Mouse (Mus musculus): ENCODE results near the gene Gm13119. TPM values are rescaled to one million over a fixed set of nuclear protein-coding genes. Genes with fewer than 3 reads are reported as not detected.

The Gm13119 gene
- not detected for polyA plus RNA-seq (2012; fragmentation: generic; extraction: Trizol)

GRCm38 (mm10) chr4:144357642-144358041, at the start of gene Gm13119:
Gene Gm13119, plus strand, starts transcription at chr4:144357942.

DNA sequence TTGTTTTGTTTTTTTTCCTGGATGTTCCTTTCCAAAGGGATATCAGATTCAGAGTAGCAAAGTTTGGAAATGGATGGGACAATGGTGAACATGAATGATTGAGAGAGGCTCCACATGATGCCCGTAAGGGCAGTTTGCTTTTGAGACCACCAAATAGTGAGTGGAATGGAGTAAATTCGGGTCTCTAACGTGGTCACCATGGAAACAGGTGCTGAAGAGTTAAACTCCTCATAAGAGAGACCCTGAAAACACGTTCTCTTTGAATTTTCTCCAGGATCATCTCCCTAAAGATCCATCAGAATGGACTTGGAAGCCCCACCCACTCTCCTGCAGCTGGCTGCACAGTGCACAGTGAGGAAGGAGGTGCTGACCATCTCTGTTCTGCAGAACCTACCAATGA, 27.8 kb upstream of the Gm13119 start, which contains the start of gene Gm13128:
Gene Gm13128 (plus strand): TSS at position 301 of the 400 bp plus-strand sequence.

GRCm38 (mm10) chr4:144377911-144378310, 20.2 kb downstream of the Gm13119 start, which contains the start of gene Pramef20:
Gene Pramef20, minus strand, starts transcription at chr4:144377933.

DNA sequence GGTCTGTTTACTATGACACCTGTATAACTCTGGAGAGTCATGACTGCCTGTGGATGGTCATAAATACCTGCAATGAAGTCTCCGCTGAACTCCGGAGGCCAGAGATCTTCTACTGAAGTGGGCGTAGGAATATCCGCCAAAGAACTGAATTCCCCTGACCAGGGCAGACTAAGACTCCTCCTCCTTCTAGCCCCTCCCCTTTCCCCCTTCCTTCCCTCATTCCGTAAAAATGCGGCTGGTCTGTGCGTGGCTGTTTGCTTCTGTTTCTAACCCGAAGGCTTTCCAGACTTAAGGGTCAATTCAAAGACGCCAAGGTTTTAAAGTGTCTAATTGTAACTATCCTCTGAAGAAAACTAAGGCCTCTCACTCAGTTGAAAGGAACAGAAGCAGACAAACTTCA, 50.5 kb downstream of the Gm13119 start, which contains the start of gene Pramef12:
Gene Pramef12 (minus strand): TSS at position 175 of the 400 bp plus-strand sequence.

Other genes with a start within 250 kb of the Gm13119 start
- gene Oog3, start 195.3 kb upstream of the Gm13119 start, polyA plus RNA-seq (2012; fragmentation: generic; extraction: Trizol): not detected
- not detected for gene Oog2, start 167.2 kb upstream of the Gm13119 start, polyA plus RNA-seq (2012; fragmentation: generic; extraction: Trizol)
- not detected for gene C87977, start 144.6 kb upstream of the Gm13119 start, polyA plus RNA-seq (2012; fragmentation: generic; extraction: Trizol)
- not detected for gene Pramel5, start 77.5 kb upstream of the Gm13119 start, polyA plus RNA-seq (2012; fragmentation: generic; extraction: Trizol)
- gene Gm13128, start 27.7 kb upstream of the Gm13119 start, polyA plus RNA-seq (2012; fragmentation: generic; extraction: Trizol): not detected
- not detected for gene Pramef20, start 20.0 kb downstream of the Gm13119 start, polyA plus RNA-seq (2012; fragmentation: generic; extraction: Trizol)
- not detected for gene Pramef12, start 50.5 kb downstream of the Gm13119 start, polyA plus RNA-seq (2012; fragmentation: generic; extraction: Trizol)
- not detected for gene 1700012P22Rik, start 80.8 kb downstream of the Gm13119 start, polyA plus RNA-seq (2012; fragmentation: generic; extraction: Trizol)
- not detected for gene Gm9944, start 95.4 kb downstream of the Gm13119 start, polyA plus RNA-seq (2012; fragmentation: generic; extraction: Trizol)
- not detected for gene Aadacl3, start 105.8 kb downstream of the Gm13119 start, polyA plus RNA-seq (2012; fragmentation: generic; extraction: Trizol)
- not detected for gene 9430007A20Rik, start 161.9 kb downstream of the Gm13119 start, polyA plus RNA-seq (2012; fragmentation: generic; extraction: Trizol)
- not detected for gene Gm13124, start 207.2 kb downstream of the Gm13119 start, polyA plus RNA-seq (2012; fragmentation: generic; extraction: Trizol)

Measured in C3H10T1/2 (cell line).